Mouse (Mus musculus) C2C12 (cell line): ENCODE results near the gene Lemd2. TPM values are rescaled to one million over a fixed set of nuclear protein-coding genes. Genes with fewer than 3 reads are reported as not detected.

Source experiments
- H3K27me3 ChIP-seq: one replicate; pipeline ENCODE4 v1.6.1; 2011; ENCODE audit not compliant: control insufficient read depth, insufficient read depth, insufficient read length
- H3K36me3 ChIP-seq: one replicate; pipeline ENCODE4 v1.6.1; 2011; ENCODE audit not compliant: control insufficient read depth, insufficient read depth
- H3K4me3 ChIP-seq: one replicate; pipeline ENCODE4 v1.5.1; 2011; ENCODE audit warnings: mild to moderate bottlenecking, control low read depth; ENCODE audit not compliant: poor library complexity, insufficient read depth, severe bottlenecking
- H3K79me2 ChIP-seq: one replicate; pipeline ENCODE4 v1.6.1; 2011; ENCODE audit not compliant: control insufficient read depth, insufficient read depth
- H3K79me3 ChIP-seq: one replicate; pipeline ENCODE4 v1.6.1; 2011; ENCODE audit warnings: low read depth, control low read depth
- H3ac ChIP-seq: one replicate; pipeline ENCODE3; 2011; ENCODE audit warnings: low read depth; ENCODE audit not compliant: control insufficient read depth, insufficient read length
- CEBPB ChIP-seq: IDR thresholded peaks from one replicate; pipeline ENCODE4 v1.6.1; 2011; ENCODE audit warnings: low read depth, mild to moderate bottlenecking, control low read depth, moderate library complexity
- CTCF ChIP-seq: IDR thresholded peaks from one replicate; pipeline ENCODE4 v1.5.1; 2011; ENCODE audit not compliant: control insufficient read depth, insufficient read depth, insufficient read length
- FOSL1 ChIP-seq: IDR thresholded peaks from one replicate; pipeline ENCODE4 v1.8.0; 2011; ENCODE audit warnings: mild to moderate bottlenecking, low read length; ENCODE audit not compliant: poor library complexity, insufficient read depth, severe bottlenecking
- MAX ChIP-seq: IDR thresholded peaks from one replicate; pipeline ENCODE4 v1.6.1; 2011; ENCODE audit warnings: mild to moderate bottlenecking, control low read depth
- MYOD1 ChIP-seq: IDR thresholded peaks from one replicate; pipeline ENCODE4 v1.6.1; 2011; ENCODE audit warnings: low read depth; ENCODE audit not compliant: control insufficient read depth, insufficient read length
- MYOG ChIP-seq: IDR thresholded peaks from one replicate; pipeline ENCODE4 v1.6.1; 2011; ENCODE audit not compliant: control insufficient read depth, insufficient read length; ENCODE audit errors: extremely low read depth
- USF1 ChIP-seq: IDR thresholded peaks from one replicate; pipeline ENCODE4 v1.6.1; 2011; ENCODE audit warnings: low read depth, mild to moderate bottlenecking, control low read depth, moderate library complexity
- polyA plus RNA-seq: library from polyadenylated mRNA; unstranded; fragments of >200 nt; fragmentation: generic; extraction: Trizol; gene quantifications from one replicate; pipeline ENCODE4 v1.2.1, GENCODE M21; 2012; ENCODE audit warnings: missing spikeins

Gene Lemd2
- polyA plus RNA-seq, 1 experiment: 45.9 TPM

GRCm38 (mm10) chr17:27244912-27245311 lies 40.6 kb upstream of the Lemd2 start:
- Histone ChIP-seq H3K79me2 (no peaks in the 10 kb centered on the region), H3K36me3 (no peaks in the 10 kb centered on the region), H3K4me3 (no peak overlapping the region), H3ac (no peak overlapping the region), H3K79me3 (no peaks in the 10 kb centered on the region), H3K27me3 (peaks cover 70% of the 10 kb centered on the region)
- TF ChIP-seq MYOG (no peak), MYOD1 (no peak), USF1 (no peak), CTCF (no peak), CEBPB (no peak), MAX (no peak), FOSL1 (no peak)

- Histone ChIP-seq H3K79me3 (no peaks in the 10 kb centered on the region), H3K79me2 (no peaks in the 10 kb centered on the region), H3K4me3 (no peak overlapping the region), H3K27me3 (peaks cover 49% of the 10 kb centered on the region), H3K36me3 (no peaks in the 10 kb centered on the region), H3ac (no peak overlapping the region)
- no peak for TF ChIP-seq MAX
- no peak for TF ChIP-seq MYOD1
- no peak for TF ChIP-seq CTCF
- no peak for TF ChIP-seq CEBPB
- TF ChIP-seq MYOG: no peak
- no peak for TF ChIP-seq USF1
- no peak for TF ChIP-seq FOSL1
Observed at GRCm38 (mm10) chr17:27242194-27243189, 38.2 kb upstream of the Lemd2 start.

- Histone ChIP-seq H3K27me3 (peaks cover 54% of the 10 kb centered on the region), H3K36me3 (no peaks in the 10 kb centered on the region), H3K79me3 (no peaks in the 10 kb centered on the region), H3ac (no peak overlapping the region), H3K4me3 (no peak overlapping the region), H3K79me2 (no peaks in the 10 kb centered on the region)
- TF ChIP-seq CTCF: no peak
- no peak for TF ChIP-seq MYOD1
- no peak for TF ChIP-seq FOSL1
- TF ChIP-seq MAX: no peak
- no peak for TF ChIP-seq CEBPB
Observed at GRCm38 (mm10) chr17:27240556-27241457, 36.5 kb upstream of the Lemd2 start.

GRCm38 (mm10) chr17:27239941-27240340 lies 35.7 kb upstream of the Lemd2 start:
- TF ChIP-seq MYOG (no peak), USF1 (no peak), CEBPB (no peak), MYOD1 (no peak), FOSL1 (no peak), CTCF (no peak), MAX (no peak)

GRCm38 (mm10) chr17:27238637-27239036 lies 34.4 kb upstream of the Lemd2 start:
- H3ac ChIP-seq: no peak overlapping the region

More at GRCm38 (mm10) chr17:27239941-27240340, 35.7 kb upstream of the Lemd2 start:
- peaks cover 52% of the 10 kb centered on the region for H3K27me3 ChIP-seq
- H3K36me3 ChIP-seq: no peaks in the 10 kb centered on the region
- no peaks in the 10 kb centered on the region for H3K79me2 ChIP-seq
- no peaks in the 10 kb centered on the region for H3K79me3 ChIP-seq
- H3K4me3 ChIP-seq: no peak overlapping the region
- no peak overlapping the region for H3ac ChIP-seq

More at GRCm38 (mm10) chr17:27238637-27239036, 34.4 kb upstream of the Lemd2 start:
- Histone ChIP-seq H3K4me3 (no peak overlapping the region), H3K79me2 (no peaks in the 10 kb centered on the region), H3K27me3 (peaks cover 48% of the 10 kb centered on the region), H3K36me3 (no peaks in the 10 kb centered on the region), H3K79me3 (no peaks in the 10 kb centered on the region)
- TF ChIP-seq CEBPB: no peak
- no peak for TF ChIP-seq USF1
- no peak for TF ChIP-seq MYOD1
- no peak for TF ChIP-seq MAX
- no peak for TF ChIP-seq FOSL1
- TF ChIP-seq CTCF: no peak
- TF ChIP-seq MYOG: no peak
